Mouse (Mus musculus): Measurements from ENCODE around the gene Ephb1. TPM values are rescaled to one million over a fixed set of nuclear protein-coding genes. Genes with fewer than 3 reads are reported as not detected.
A peak's percentile ranks its signal among the peaks of the same experiment; 100 is the strongest.

Ephb1 gene
- polyA plus RNA-seq, 1 experiment from 2014 or later = 1.0 TPM

- no peak for DNase-seq (ENCODE audit: low spot score)
Measured at GRCm38 (mm10) chr9:102216746-102217566, 137.5 kb downstream of the Ephb1 start.

GRCm38 (mm10) chr9:102212036-102212383 lies 142.5 kb downstream of the Ephb1 start:
- no peak for TF ChIP-seq EP300 (optimal IDR thresholded peaks at IDR 0.05)
- TF ChIP-seq CTCF (IDR thresholded peaks at IDR 0.05; ENCODE audit: low read depth) = no peak
- ATAC-seq (ENCODE audit: low FRiP score, low TSS enrichment) (no peak), DNase-seq (ENCODE audit: low spot score) (no peak)
- 43% methylated on average over 1 of the region's 1 CpGs for WGBS
- Histone ChIP-seq H3K9me3 (ENCODE audit: control insufficient read depth, low read length) (no peaks in the 10 kb centered on the region), H3K36me3 (ENCODE audit: control insufficient read depth, insufficient read depth, low read length) (no peaks in the 10 kb centered on the region), H3K27me3 (ENCODE audit: control insufficient read depth, insufficient read depth, low read length) (no peaks in the 10 kb centered on the region), H3K27ac (replicated peaks) (no peak overlapping the region), H3K4me1 (replicated peaks; ENCODE audit: control insufficient read depth, insufficient read depth) (no peaks in the 10 kb centered on the region), H3K4me3 (ENCODE audit: low read depth, low read length) (no peak overlapping the region), H3K4me2 (replicated peaks; ENCODE audit: low read depth) (no peak overlapping the region), H3K9ac (ENCODE audit: low read length) (no peak overlapping the region)

More at GRCm38 (mm10) chr9:102216746-102217566, 137.5 kb downstream of the Ephb1 start:
- no peak for TF ChIP-seq EP300 (optimal IDR thresholded peaks at IDR 0.05)
- no peak for TF ChIP-seq CTCF (IDR thresholded peaks at IDR 0.05; ENCODE audit: low read depth)
- Histone ChIP-seq H3K27ac (replicated peaks) (no peak overlapping the region), H3K9me3 (ENCODE audit: control insufficient read depth, low read length) (no peaks in the 10 kb centered on the region), H3K27me3 (ENCODE audit: control insufficient read depth, insufficient read depth, low read length) (no peaks in the 10 kb centered on the region), H3K9ac (ENCODE audit: low read length) (no peak overlapping the region), H3K4me1 (replicated peaks; ENCODE audit: control insufficient read depth, insufficient read depth) (no peaks in the 10 kb centered on the region), H3K4me3 (ENCODE audit: low read depth, low read length) (no peak overlapping the region), H3K36me3 (ENCODE audit: control insufficient read depth, insufficient read depth, low read length) (no peaks in the 10 kb centered on the region), H3K4me2 (replicated peaks; ENCODE audit: low read depth) (no peak overlapping the region)
- ATAC-seq (ENCODE audit: low FRiP score, low TSS enrichment) = 0 out of 2 replicates have a peak, but pooled peaks have one; percentile 18
- WGBS = 50% methylated on average over 7 of the region's 7 CpGs

- no peak overlapping the region for H3K27ac ChIP-seq (replicated peaks)
- H3K9me3 ChIP-seq (ENCODE audit: control insufficient read depth, low read length) = no peaks in the 10 kb centered on the region
- no peaks in the 10 kb centered on the region for H3K4me1 ChIP-seq (replicated peaks; ENCODE audit: control insufficient read depth, insufficient read depth)
- no peaks in the 10 kb centered on the region for H3K27me3 ChIP-seq (ENCODE audit: control insufficient read depth, insufficient read depth, low read length)
- H3K9ac ChIP-seq (ENCODE audit: low read length) = no peak overlapping the region
- H3K4me2 ChIP-seq (replicated peaks; ENCODE audit: low read depth) = no peak overlapping the region
- DNase-seq (ENCODE audit: low spot score) = no peak
- WGBS = 52% methylated on average over 10 of the region's 10 CpGs
- H3K36me3 ChIP-seq (ENCODE audit: control insufficient read depth, insufficient read depth, low read length) = no peaks in the 10 kb centered on the region
- no peak for ATAC-seq (ENCODE audit: low FRiP score, low TSS enrichment)
- TF ChIP-seq EP300 (optimal IDR thresholded peaks at IDR 0.05) (no peak), CTCF (IDR thresholded peaks at IDR 0.05; ENCODE audit: low read depth) (no peak)
- no peak overlapping the region for H3K4me3 ChIP-seq (ENCODE audit: low read depth, low read length)
Measured at GRCm38 (mm10) chr9:102211296-102212035, 143.0 kb downstream of the Ephb1 start.

GRCm38 (mm10) chr9:102205518-102205917 lies 149.0 kb downstream of the Ephb1 start:
- ATAC-seq (ENCODE audit: low FRiP score, low TSS enrichment) (no peak), DNase-seq (ENCODE audit: low spot score) (no peak)
- 63% methylated on average over 3 of the region's 3 CpGs for WGBS
- no peak overlapping the region for H3K4me3 ChIP-seq (ENCODE audit: low read depth, low read length)
- no peak for TF ChIP-seq CTCF (IDR thresholded peaks at IDR 0.05; ENCODE audit: low read depth)
- no peak for TF ChIP-seq EP300 (optimal IDR thresholded peaks at IDR 0.05)
- no peaks in the 10 kb centered on the region for H3K9me3 ChIP-seq (ENCODE audit: control insufficient read depth, low read length)
- no peaks in the 10 kb centered on the region for H3K27me3 ChIP-seq (ENCODE audit: control insufficient read depth, insufficient read depth, low read length)
- H3K36me3 ChIP-seq (ENCODE audit: control insufficient read depth, insufficient read depth, low read length) = no peaks in the 10 kb centered on the region
- no peak overlapping the region for H3K4me2 ChIP-seq (replicated peaks; ENCODE audit: low read depth)
- H3K27ac ChIP-seq (replicated peaks) = no peak overlapping the region
- H3K4me1 ChIP-seq (replicated peaks; ENCODE audit: control insufficient read depth, insufficient read depth) = no peaks in the 10 kb centered on the region
- H3K9ac ChIP-seq (ENCODE audit: low read length) = no peak overlapping the region

GRCm38 (mm10) chr9:102201867-102202266 lies 152.6 kb downstream of the Ephb1 start:
- WGBS = 81% methylated on average over 5 of the region's 5 CpGs
- no peaks in the 10 kb centered on the region for H3K9me3 ChIP-seq (ENCODE audit: control insufficient read depth, low read length)
- DNase-seq (ENCODE audit: low spot score) (no peak), ATAC-seq (ENCODE audit: low FRiP score, low TSS enrichment) (no peak)
- no peaks in the 10 kb centered on the region for H3K36me3 ChIP-seq (ENCODE audit: control insufficient read depth, insufficient read depth, low read length)
- TF ChIP-seq EP300 (optimal IDR thresholded peaks at IDR 0.05) = no peak
- no peak for TF ChIP-seq CTCF (IDR thresholded peaks at IDR 0.05; ENCODE audit: low read depth)
- no peaks in the 10 kb centered on the region for H3K27me3 ChIP-seq (ENCODE audit: control insufficient read depth, insufficient read depth, low read length)
- H3K27ac ChIP-seq (replicated peaks) = no peak overlapping the region
- H3K9ac ChIP-seq (ENCODE audit: low read length) = no peak overlapping the region
- H3K4me2 ChIP-seq (replicated peaks; ENCODE audit: low read depth) = no peak overlapping the region
- no peak overlapping the region for H3K4me3 ChIP-seq (ENCODE audit: low read depth, low read length)
- no peaks in the 10 kb centered on the region for H3K4me1 ChIP-seq (replicated peaks; ENCODE audit: control insufficient read depth, insufficient read depth)

GRCm38 (mm10) chr9:102196856-102197255 lies 157.6 kb downstream of the Ephb1 start:
- no peak overlapping the region for H3K9ac ChIP-seq (ENCODE audit: low read length)
- no peaks in the 10 kb centered on the region for H3K4me1 ChIP-seq (replicated peaks; ENCODE audit: control insufficient read depth, insufficient read depth)
- no peaks in the 10 kb centered on the region for H3K9me3 ChIP-seq (ENCODE audit: control insufficient read depth, low read length)
- no peaks in the 10 kb centered on the region for H3K27me3 ChIP-seq (ENCODE audit: control insufficient read depth, insufficient read depth, low read length)
- H3K4me3 ChIP-seq (ENCODE audit: low read depth, low read length) = no peak overlapping the region
- H3K27ac ChIP-seq (replicated peaks) = no peak overlapping the region
- H3K4me2 ChIP-seq (replicated peaks; ENCODE audit: low read depth) = no peak overlapping the region
- DNase-seq (ENCODE audit: low spot score) = peak; percentile 18
- TF ChIP-seq EP300 (optimal IDR thresholded peaks at IDR 0.05) (no peak), CTCF (IDR thresholded peaks at IDR 0.05; ENCODE audit: low read depth) (no peak)
- ATAC-seq (ENCODE audit: low FRiP score, low TSS enrichment) = no peak
- 87% methylated on average over 6 of the region's 6 CpGs for WGBS
- H3K36me3 ChIP-seq (ENCODE audit: control insufficient read depth, insufficient read depth, low read length) = no peaks in the 10 kb centered on the region
